Comparison of ENCODE assay signal across 16 mouse cellular contexts in genomic region chr11:110420463-110420862, GRCm38 (mm10).
"Had no signal": no experiment of that assay in that cellular context is flagged by ENCODE, and none has a peak within 500 bp of the region (broad histone marks: within the 10 kb centered on the region; RNA-seq: fewer than 3 reads in every experiment).

No protein-coding gene starts in this region.

- H3K36me3 ChIP-seq: kidney, embryonic 15.5 days; liver, embryonic 13.5 days; lung, embryonic 15.5 days; midbrain, embryonic 12.5 days; neural tube, embryonic 15.5 days had no signal

- H3K9ac ChIP-seq: kidney, embryonic 15.5 days; liver, embryonic 13.5 days; liver, postnatal 0 days; lung, embryonic 15.5 days; midbrain, embryonic 12.5 days; neural tube, embryonic 15.5 days had no signal

- H3K27me3 ChIP-seq: kidney, embryonic 15.5 days; liver, embryonic 13.5 days; lung, embryonic 15.5 days; megakaryocyte, embryonic 14.5 days; midbrain, embryonic 12.5 days; neural tube, embryonic 15.5 days had no signal

- H3K4me1 ChIP-seq: limb, embryonic 10.5 days; liver, embryonic 13.5 days; lung, embryonic 15.5 days had no signal

- H3K9me3 ChIP-seq: kidney, embryonic 15.5 days; limb, embryonic 10.5 days; liver, embryonic 13.5 days; lung, embryonic 15.5 days; megakaryocyte, embryonic 14.5 days; midbrain, embryonic 12.5 days; neural tube, embryonic 15.5 days had no signal

- H3K4me3 ChIP-seq: kidney, embryonic 15.5 days; left cerebral cortex, adult 2 months; limb, embryonic 10.5 days; liver, embryonic 13.5 days; lung, embryonic 15.5 days; megakaryocyte, embryonic 14.5 days; midbrain, embryonic 12.5 days; myocyte; neural tube, embryonic 15.5 days had no signal

- ATAC-seq: liver, postnatal 0 days; midbrain, embryonic 16.5 days had no signal

- H3K27ac ChIP-seq: kidney, embryonic 15.5 days; left cerebral cortex, adult 2 months; limb, embryonic 10.5 days; liver, embryonic 13.5 days; lung, embryonic 15.5 days; midbrain, embryonic 12.5 days; neural tube, embryonic 15.5 days; stomach, postnatal 0 days had no signal

- H3K4me2 ChIP-seq: kidney, embryonic 15.5 days; liver, embryonic 13.5 days; lung, embryonic 15.5 days; midbrain, embryonic 12.5 days; neural tube, embryonic 15.5 days had no signal

- DNase-seq: kidney, postnatal 14 days; liver, embryonic 13.5 days; liver, postnatal 0 days; right cerebral cortex, adult 18-20 months; right cerebral cortex, postnatal 25 days; thymus, postnatal 4 days had no signal
